Mouse (Mus musculus): ENCODE data around the gene Reln. TPM values are rescaled to one million over a fixed set of nuclear protein-coding genes. Genes with fewer than 3 reads are reported as not detected.
A peak's percentile ranks its signal among the peaks of the same experiment; 100 is the strongest.

The Reln gene
- total RNA-seq, 4 experiments from 2014 or later = 35.3 to 49.0 (median 41.5) TPM

DNA sequence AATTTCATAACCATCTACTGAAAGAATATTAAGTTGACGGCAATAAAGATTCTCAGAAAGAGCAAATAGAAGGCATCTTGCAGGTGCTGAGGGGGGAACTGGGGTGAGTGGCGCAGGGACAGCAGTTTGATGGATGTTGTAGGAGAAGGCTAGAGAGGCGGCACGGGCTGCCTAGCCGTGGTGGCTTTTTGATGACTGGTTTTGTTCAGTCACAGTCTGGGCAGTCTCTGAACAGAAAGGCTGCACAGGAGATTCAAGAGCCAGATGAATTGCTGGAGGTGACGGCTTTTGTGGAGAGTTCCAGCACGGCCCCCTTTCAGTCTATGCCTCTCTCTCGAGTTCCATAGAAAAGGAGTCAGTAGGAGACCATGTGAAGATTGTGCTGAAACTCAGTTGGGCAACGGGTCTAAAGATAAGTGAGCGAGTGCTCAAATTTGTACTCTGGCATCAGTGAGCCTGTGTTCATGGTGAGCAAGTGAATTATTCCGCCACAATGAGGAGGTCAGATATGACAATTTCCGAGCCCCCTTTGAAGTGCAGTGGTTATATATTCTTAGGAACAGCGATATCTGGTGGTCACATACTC, 409.6 kb downstream of the Reln start:
- DNase-seq (ENCODE audit: low spot score in 2 of 2) = no peak

- no peak for DNase-seq (ENCODE audit: low spot score in 2 of 2)
These were observed 410.3 kb downstream of the Reln start for GRCm38 (mm10) chr5:21934173-21934698.

- no peak for DNase-seq (ENCODE audit: low spot score in 2 of 2)
These were observed 411.0 kb downstream of the Reln start for GRCm38 (mm10) chr5:21933340-21934075.

DNA sequence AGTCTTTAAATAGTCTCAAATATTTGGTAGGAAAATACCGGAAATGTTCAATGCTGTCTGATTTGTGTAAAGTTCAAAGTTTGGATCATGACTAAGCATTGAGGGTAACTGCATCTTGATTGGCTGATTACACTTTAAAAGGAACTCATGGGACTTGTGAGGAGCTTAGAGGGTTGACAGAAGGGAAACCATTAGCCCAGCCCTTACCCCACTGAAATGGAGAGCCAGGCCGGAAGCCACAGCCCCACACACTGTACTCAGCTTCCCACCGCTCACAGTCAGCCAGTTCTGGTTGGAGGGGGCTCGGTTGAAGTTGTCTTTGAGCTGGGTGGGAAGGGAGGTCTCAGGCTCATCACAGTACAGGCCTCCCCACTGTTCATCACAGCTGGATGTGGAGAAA, 413.4 kb downstream of the Reln start:
- DNase-seq (ENCODE audit: low spot score in 2 of 2) = no peak

- no peak for DNase-seq (ENCODE audit: low spot score in 2 of 2)
These were observed 424.2 kb downstream of the Reln start for GRCm38 (mm10) chr5:21920310-21920709.

DNA sequence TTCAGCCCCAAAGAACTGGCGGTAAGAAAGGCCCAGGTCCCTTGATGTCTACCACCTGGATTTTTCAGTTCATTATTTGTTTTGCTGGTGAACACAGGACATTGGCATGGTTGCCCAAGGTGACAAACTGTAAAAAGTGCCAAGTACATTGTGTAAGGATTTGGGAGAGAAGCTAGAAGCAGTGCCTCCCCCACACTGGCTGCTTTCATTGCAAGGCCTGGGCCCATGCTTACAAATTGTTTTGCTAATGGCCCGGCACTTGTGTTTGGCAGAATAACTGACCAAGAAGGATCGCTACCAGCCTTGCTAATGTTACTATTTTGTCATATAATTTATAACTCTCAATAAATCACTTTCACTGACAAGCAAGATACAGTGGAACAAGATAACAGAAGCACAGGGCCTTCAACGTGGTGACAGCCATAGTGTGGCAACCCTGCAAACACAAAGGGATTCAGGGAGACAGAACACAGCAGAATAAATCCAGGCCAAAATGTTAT, 425.2 kb downstream of the Reln start:
- no peak for DNase-seq (ENCODE audit: low spot score in 2 of 2)

DNA sequence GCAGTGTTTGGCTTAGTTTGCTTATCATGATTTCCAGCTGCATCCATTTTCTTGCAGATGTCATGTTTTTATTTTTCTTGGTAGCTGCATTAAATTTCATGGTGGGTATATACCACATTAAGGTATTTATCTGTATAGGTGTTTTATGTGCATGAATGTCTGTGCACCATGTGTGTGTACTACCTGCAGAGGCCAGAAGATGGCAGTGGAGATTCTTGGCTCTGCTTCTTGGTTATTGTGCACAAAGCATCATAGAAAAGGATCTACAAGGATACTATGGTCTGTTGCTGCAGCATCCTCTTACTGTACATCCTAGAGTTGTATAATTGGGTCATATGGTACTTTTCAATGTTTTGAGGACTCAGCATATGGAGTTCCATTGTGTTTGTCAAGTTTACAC, 428.5 kb downstream of the Reln start:
- no peak for DNase-seq (ENCODE audit: low spot score in 2 of 2)

DNA sequence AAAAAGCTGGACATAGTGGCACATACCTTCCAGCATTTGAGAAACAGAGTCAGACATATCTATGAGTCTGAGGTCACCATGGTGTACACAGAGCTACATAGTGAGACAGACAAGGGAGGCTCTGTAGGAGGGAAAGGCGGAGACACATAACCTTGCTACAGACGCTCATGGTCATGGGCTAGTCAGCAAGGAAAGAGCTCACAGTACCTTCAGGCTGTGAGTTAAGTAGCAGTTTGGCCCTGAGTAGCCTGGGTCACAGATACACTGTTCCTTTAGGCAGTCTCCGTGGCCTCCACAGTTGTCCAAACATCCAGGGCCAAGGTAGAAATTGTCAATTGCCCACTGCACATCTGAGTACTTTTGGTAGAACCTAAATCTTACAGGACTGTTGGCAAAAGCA, 429.7 kb downstream of the Reln start:
- no peak for DNase-seq (ENCODE audit: low spot score in 2 of 2)

DNA sequence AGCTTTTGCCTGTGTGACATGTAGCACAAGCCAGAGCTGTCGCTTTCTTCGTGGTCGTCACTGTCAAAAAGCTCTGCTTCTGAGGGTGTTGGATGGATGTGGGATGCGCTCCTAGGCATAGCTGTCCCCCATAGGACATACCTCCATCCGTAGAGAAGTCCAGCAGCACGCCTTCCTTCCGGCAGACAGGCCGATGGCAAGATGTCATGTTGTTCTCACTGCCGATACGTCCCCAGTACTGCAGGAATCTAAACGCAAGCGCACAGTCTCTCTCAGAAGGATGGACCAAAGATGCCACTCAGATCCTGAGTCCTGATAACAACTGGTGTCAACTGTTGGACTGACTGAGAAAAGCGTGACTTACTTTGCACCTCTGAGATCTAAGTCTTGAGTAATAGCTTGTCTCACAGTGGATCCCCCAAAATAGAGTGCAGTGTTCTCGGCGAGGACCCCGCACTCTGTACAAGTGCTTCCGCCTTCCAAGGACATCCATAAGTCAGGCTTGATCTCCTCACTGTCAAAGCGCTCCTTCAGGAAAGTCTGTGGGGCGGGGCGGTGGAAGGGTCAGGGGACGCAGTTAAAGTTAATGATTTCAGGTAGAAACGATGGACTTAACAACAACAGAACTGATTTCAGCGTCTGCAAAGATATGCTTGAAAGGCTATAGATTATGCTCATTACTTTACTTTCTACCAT, 431.5 kb downstream of the Reln start:
- no peak for DNase-seq (ENCODE audit: low spot score in 2 of 2)

DNA sequence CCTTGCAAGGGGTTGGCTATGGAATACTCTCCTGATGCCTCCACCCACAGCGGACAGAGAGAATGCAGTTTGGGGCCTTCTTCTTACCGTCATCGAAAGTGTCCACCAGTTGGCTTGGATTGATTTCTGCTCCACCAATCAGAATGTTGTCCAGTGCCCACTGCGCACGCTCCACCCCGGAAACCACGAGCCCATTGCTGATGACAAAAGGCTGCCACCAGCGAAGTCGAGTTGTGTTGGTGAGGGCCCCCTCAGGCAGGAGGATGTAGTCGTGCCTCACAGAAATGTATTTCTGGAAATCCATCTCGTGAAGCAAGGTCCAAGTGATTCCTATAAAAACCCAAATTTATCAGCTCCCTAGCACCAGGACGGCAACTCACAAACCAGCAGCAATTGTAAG, 433.8 kb downstream of the Reln start:
- no peak for DNase-seq (ENCODE audit: low spot score in 2 of 2)

DNA sequence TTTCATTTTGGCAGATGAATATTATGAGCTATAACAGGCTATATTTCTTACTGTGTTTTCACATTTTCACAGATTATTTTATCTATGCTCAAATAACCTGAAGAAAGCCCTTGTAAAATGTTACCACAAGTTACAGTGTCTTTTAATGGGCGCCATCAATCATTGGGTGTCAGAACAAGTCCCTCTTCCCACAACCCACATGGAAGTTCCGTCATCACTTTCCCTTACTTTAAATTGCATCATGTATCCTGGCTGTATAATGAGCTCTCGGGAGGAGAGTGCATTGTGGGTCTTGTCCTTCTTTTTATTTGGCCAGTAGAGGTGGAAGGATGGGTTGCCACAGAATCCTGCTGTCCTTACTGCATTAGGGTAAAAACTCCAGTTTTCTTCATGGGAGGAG, 434.8 kb downstream of the Reln start:
- no peak for DNase-seq (ENCODE audit: low spot score in 2 of 2)

- DNase-seq (ENCODE audit: low spot score in 2 of 2) = no peak
These were observed 443.1 kb downstream of the Reln start for GRCm38 (mm10) chr5:21901411-21901810.

GRCm38 (mm10) chr5:21900891-21901290, 443.6 kb downstream of the Reln start:
- no peak for DNase-seq (ENCODE audit: low spot score in 2 of 2)

- DNase-seq (ENCODE audit: low spot score in 2 of 2) = no peak
These were observed 445.6 kb downstream of the Reln start for GRCm38 (mm10) chr5:21898875-21899274.

GRCm38 (mm10) chr5:21896586-21896985, 447.9 kb downstream of the Reln start:
- no peak for DNase-seq (ENCODE audit: low spot score in 2 of 2)

GRCm38 (mm10) chr5:21894168-21894567, 450.3 kb downstream of the Reln start:
- DNase-seq (ENCODE audit: low spot score in 2 of 2) = no peak

DNA sequence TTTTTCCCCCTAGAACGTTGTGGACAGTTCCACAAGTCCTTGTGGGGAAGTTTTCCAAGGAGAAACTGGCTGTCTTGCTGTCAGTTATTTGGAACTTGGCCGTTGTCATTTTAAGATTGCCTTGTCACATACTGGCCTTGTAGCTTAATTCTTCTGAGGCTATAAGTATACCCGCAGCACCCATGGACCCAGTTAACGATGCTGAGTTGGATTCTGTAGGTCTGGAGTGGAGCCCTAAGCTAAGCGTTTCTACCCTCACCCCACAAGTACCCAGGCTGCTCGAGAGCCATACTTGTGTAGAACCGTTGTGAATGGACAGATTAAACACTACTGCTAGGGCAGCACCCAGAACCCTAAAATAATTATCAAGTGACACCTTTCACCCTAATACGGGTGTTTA, 477.8 kb downstream of the Reln start:
- DNase-seq (ENCODE audit: low spot score in 2 of 2) = no peak

- DNase-seq (ENCODE audit: low spot score in 2 of 2) = peak; percentile 12
These were observed 478.2 kb downstream of the Reln start for GRCm38 (mm10) chr5:21866311-21866712.

GRCm38 (mm10) chr5:21865346-21866107, 479.0 kb downstream of the Reln start, which contains the start of gene Slc26a5:
Slc26a5 (minus strand) TSS chr5:21865604.
- DNase-seq (ENCODE audit: low spot score in 2 of 2) = no peak

GRCm38 (mm10) chr5:21858653-21859052, 485.8 kb downstream of the Reln start:
- DNase-seq (ENCODE audit: low spot score in 2 of 2) = no peak

- peak in 1 of 2 experiments; percentile 31 for DNase-seq (ENCODE audit: low spot score in 2 of 2)
These were observed 492.7 kb downstream of the Reln start for GRCm38 (mm10) chr5:21851679-21852340.

All from layer of hippocampus, adult 8-10 months (tissue).